Mouse (Mus musculus) G1E (cell line): ENCODE data around the gene Armh1. TPM values are rescaled to one million over a fixed set of nuclear protein-coding genes. Genes with fewer than 3 reads are reported as not detected.
"Not testable (repeated sequence)": the region's sequence is repeated elsewhere in the genome, so short reads cannot be mapped to it uniquely, and the experiment has no call there.

ENCODE experiments used
- ATAC-seq: 2 replicates; pipeline ENCODE4 v1.8.0; 2016; ENCODE audit warnings: mild to moderate bottlenecking; ENCODE audit not compliant: insufficient number of reproducible peaks, poor library complexity, low FRiP score, severe bottlenecking; ENCODE audit errors: extremely low read depth
- DNase-seq: peaks from one replicate; pipeline ENCODE4 v3.0.0; 2012; ENCODE audit warnings: low spot score
- H3K27me3 ChIP-seq: 2 replicates; pipeline ENCODE4 v1.6.1; 2012; ENCODE audit warnings: mild to moderate bottlenecking, low read length, inconsistent platforms; ENCODE audit not compliant: insufficient read depth
- H3K36me3 ChIP-seq: replicated peaks from 2 replicates; pipeline ENCODE3; 2012; ENCODE audit warnings: mild to moderate bottlenecking, inconsistent platforms
- H3K4me1 ChIP-seq: 2 replicates; pipeline ENCODE4 v1.6.1; 2012; ENCODE audit warnings: low read depth, low read length, inconsistent platforms, mixed read lengths; ENCODE audit not compliant: insufficient read depth
- H3K4me3 ChIP-seq: 2 replicates; pipeline ENCODE4 v1.5.1; 2012; ENCODE audit warnings: low read depth, mild to moderate bottlenecking, inconsistent platforms, low read length, moderate library complexity, mixed read lengths
- H3K9me3 ChIP-seq: replicated peaks from 2 replicates; pipeline ENCODE4 v1.6.1; 2012; ENCODE audit warnings: inconsistent platforms
- CTCF ChIP-seq: IDR thresholded peaks from 2 replicates; pipeline ENCODE4 v1.5.1; 2012; ENCODE audit warnings: low read depth, low read length, inconsistent platforms, mixed read lengths
- GATA1 ChIP-seq: IDR thresholded peaks from 2 replicates; pipeline ENCODE4 v1.6.1; 2012; ENCODE audit warnings: borderline replicate concordance, low read length, inconsistent platforms, mixed read lengths
- GATA2 ChIP-seq: IDR thresholded peaks from 2 replicates; pipeline ENCODE4 v1.6.1; 2012; ENCODE audit warnings: low read depth, low read length, inconsistent platforms, borderline replicate concordance
- POLR2AphosphoS5 ChIP-seq: IDR thresholded peaks from 2 replicates; pipeline ENCODE4 v1.6.1; 2012; ENCODE audit warnings: low read depth, low read length, inconsistent platforms; ENCODE audit not compliant: insufficient replicate concordance
- TAL1 ChIP-seq: conservative IDR thresholded peaks from 2 replicates; pipeline ENCODE4 v1.6.1; 2012; ENCODE audit warnings: low read depth, low read length, inconsistent platforms, mixed read lengths
- polyA plus RNA-seq: library from polyadenylated mRNA; stranded (reverse); fragments of >175 nt; gene quantifications from 2 replicates; pipeline ENCODE4 v1.2.3, GENCODE M21; 2012
- total RNA-seq, 2 experiments: library from RNA; stranded (forward) in 1 of 2; stranded (reverse) in 1 of 2; fragments of 200-1000 nt in 1 of 2; fragments of >200 nt in 1 of 2; fragmentation: Nextera tagmentation in 1 of 2; gene quantifications; 2 replicates each; pipeline ENCODE4 v1.2.3; 2014 to 2017

Gene Armh1
- total and polyA plus RNA-seq, 3 experiments = not detected

- TF ChIP-seq CTCF (no peak), TAL1 (no peak), POLR2AphosphoS5 (no peak), GATA2 (no peak), GATA1 (no peak)
- H3K4me3 ChIP-seq = no peak overlapping the region
- ATAC-seq (no peak), DNase-seq (no peak)
- H3K4me1 ChIP-seq = peaks cover 5% of the 10 kb centered on the region
- H3K27me3 ChIP-seq = peaks cover 10% of the 10 kb centered on the region
- H3K36me3 ChIP-seq = no peaks in the 10 kb centered on the region
- no peaks in the 10 kb centered on the region for H3K9me3 ChIP-seq
Observed at GRCm38 (mm10) chr4:117261222-117261621, 9.3 kb upstream of the Armh1 start.

DNA sequence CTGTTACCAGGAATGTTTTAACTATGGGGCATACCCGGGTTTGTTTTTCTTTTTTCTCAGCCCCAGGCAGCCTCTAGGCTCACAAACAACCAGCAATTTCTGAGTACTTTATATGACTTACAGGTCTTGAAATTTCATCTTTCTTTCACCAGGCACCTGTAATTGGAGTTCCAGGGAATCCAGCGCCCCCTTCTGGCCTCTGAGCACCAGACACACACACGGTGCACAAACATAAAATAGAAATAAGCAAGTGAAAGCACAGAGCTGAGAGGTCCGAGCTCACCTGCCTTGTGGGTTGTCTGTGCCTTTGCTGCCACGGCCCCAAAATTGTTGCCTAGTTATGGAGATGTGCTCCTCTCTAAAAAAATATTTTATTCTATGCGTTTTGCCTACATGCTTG is 8.0 kb upstream of the Armh1 start:
- not testable (repeated sequence) for H3K4me3 ChIP-seq, ATAC-seq, H3K4me1 ChIP-seq, H3K9me3 ChIP-seq, DNase-seq, H3K36me3 ChIP-seq
- H3K27me3 ChIP-seq = peaks cover 15% of the 10 kb centered on the region

DNA sequence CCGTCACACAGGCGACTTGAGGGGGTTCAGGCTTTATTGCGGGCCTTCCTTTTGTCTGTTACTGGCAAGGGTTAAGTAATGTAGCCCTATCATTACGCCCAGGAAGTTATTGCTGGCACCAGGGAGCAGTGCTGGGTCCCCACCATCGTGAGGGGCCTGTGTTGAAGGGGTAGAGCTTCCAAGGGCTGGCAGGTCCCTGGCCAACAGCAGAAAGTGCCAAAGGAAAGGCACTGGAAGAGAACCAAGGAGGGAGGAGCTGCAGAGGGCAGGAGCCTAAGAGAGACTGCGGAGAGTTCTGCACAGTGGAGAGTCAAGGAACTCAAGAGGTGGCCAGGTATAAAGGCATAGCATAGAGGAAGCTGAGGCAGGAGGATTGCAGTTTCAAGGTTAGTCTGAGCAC is 2.7 kb upstream of the Armh1 start:
- Histone ChIP-seq H3K4me1 (peaks cover 15% of the 10 kb centered on the region), H3K36me3 (no peaks in the 10 kb centered on the region), H3K4me3 (no peak overlapping the region), H3K9me3 (no peaks in the 10 kb centered on the region), H3K27me3 (peaks cover 30% of the 10 kb centered on the region)
- TF ChIP-seq CTCF (no peak), GATA1 (no peak), TAL1 (no peak), POLR2AphosphoS5 (no peak), GATA2 (no peak)
- ATAC-seq = no peak
- DNase-seq = no peak

GRCm38 (mm10) chr4:117254017-117254627 is 2.2 kb upstream of the Armh1 start:
- ATAC-seq (no peak), DNase-seq (no peak)
- peaks cover 15% of the 10 kb centered on the region for H3K4me1 ChIP-seq
- peaks cover 30% of the 10 kb centered on the region for H3K27me3 ChIP-seq
- no peaks in the 10 kb centered on the region for H3K9me3 ChIP-seq
- H3K36me3 ChIP-seq = no peaks in the 10 kb centered on the region
- TF ChIP-seq POLR2AphosphoS5 = no peak
- no peak for TF ChIP-seq CTCF
- no peak for TF ChIP-seq GATA1
- no peak for TF ChIP-seq GATA2
- TF ChIP-seq TAL1 = no peak
- no peak overlapping the region for H3K4me3 ChIP-seq

DNA sequence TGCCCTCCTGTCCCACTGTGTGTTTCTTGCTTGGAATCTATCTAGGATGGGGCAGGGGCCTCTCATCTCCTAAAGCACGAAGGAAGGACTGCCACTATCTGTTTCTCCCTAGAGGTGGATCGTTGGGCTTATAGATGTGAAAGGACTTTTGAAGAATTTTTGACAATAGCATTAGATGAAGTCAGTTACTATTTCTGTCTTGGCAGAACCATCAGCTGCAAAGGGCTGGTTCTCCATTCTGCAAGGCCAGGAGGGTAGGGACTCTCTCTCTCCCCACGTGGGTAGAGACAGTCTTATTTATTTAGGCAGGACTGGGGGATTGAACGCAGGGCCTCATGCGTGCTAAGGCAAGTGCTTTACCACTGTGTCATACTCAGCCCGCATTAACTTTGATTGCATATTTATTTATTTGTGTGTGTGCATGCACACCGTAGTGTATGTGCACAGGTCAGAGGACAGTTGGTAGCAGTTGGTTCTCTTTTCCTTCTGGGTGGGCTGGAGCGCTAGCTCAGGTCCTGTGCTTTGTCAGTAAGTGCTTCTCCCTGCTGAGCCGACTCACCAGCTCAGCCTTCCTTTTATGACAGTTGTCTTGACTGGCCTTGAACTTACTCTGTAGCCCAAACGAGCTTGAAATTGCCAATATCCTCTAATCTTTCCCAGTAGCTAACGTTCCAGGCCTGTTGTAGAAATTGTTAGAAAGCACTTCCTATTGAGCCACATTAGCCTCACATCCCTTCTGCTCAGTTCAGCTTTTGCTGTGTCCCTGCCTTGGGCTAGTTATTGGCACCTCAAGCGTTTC is 1.5 kb upstream of the Armh1 start:
- Histone ChIP-seq H3K4me1 (peaks cover 15% of the 10 kb centered on the region), H3K9me3 (no peaks in the 10 kb centered on the region), H3K4me3 (no peak overlapping the region), H3K27me3 (peaks cover 26% of the 10 kb centered on the region), H3K36me3 (no peaks in the 10 kb centered on the region)
- ATAC-seq (no peak), DNase-seq (no peak)
- TF ChIP-seq POLR2AphosphoS5 = no peak
- no peak for TF ChIP-seq CTCF
- no peak for TF ChIP-seq GATA1
- no peak for TF ChIP-seq TAL1
- no peak for TF ChIP-seq GATA2

DNA sequence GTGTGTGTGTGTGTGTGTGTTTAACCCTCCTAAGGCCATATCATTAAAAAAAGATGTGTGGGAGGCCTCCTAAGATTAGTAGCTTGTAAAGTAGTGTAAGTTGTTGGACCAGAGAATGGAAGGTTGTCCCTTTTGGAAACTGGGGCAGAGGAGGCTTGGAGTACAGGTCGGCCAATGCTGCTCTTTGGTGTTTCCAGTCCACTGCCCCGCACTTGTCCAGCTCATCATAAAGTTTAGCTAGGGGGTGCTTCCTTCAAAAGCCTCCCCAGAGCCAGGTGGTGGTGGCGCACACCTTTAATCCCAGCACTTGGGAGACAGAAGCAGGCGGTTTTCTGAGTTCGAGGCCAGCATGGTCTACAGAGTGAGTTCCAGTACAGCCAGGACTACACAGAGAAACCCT is 830 bp upstream of the Armh1 start:
- no peak for TF ChIP-seq TAL1
- TF ChIP-seq GATA2 = no peak
- TF ChIP-seq CTCF = no peak
- TF ChIP-seq POLR2AphosphoS5 = no peak
- no peak for TF ChIP-seq GATA1
- Histone ChIP-seq H3K36me3 (no peaks in the 10 kb centered on the region), H3K27me3 (peaks cover 24% of the 10 kb centered on the region), H3K4me3 (no peak overlapping the region), H3K9me3 (no peaks in the 10 kb centered on the region), H3K4me1 (peaks cover 15% of the 10 kb centered on the region)
- ATAC-seq (no peak), DNase-seq (no peak)
